ENCODE assay signal across 17 mouse cellular contexts in genomic region chr9:49612387-49612786, GRCm38 (mm10).
DNase-seq lines count a peak whose midpoint lies in the region; ATAC-seq and TF ChIP-seq lines count a peak whose summit lies in the region.
"Had no signal": no experiment of that assay in that cellular context is flagged by ENCODE, and none has a peak within 500 bp of the region (broad histone marks: within the 10 kb centered on the region; RNA-seq: fewer than 3 reads in every experiment).

No protein-coding gene starts in this region.

- H3K4me3 ChIP-seq in midbrain, embryonic 11.5 days (ENCODE audit: low read depth, low read length) = no peak overlapping the region
- no peak overlapping the region for H3K4me3 ChIP-seq in midbrain, embryonic 13.5 days (replicated peaks)
- H3K4me3 ChIP-seq in cortical plate, adult 2 months (ENCODE audit: insufficient read depth, low read length) = no peak overlapping the region
- H3K4me3 ChIP-seq: embryonic facial prominence, embryonic 10.5 days; embryonic facial prominence, embryonic 12.5 days; forebrain, embryonic 13.5 days; forebrain, embryonic 15.5 days had no signal

- H3K9me3 ChIP-seq in midbrain, embryonic 11.5 days (ENCODE audit: control insufficient read depth, low read length) = no peaks in the 10 kb centered on the region
- no peaks in the 10 kb centered on the region for H3K9me3 ChIP-seq in midbrain, embryonic 13.5 days
- H3K9me3 ChIP-seq: embryonic facial prominence, embryonic 10.5 days; embryonic facial prominence, embryonic 12.5 days; forebrain, embryonic 13.5 days; forebrain, embryonic 15.5 days had no signal

- ATAC-seq in midbrain, embryonic 11.5 days (ENCODE audit: low FRiP score) = no peak
- no peak for ATAC-seq in midbrain, embryonic 13.5 days
- ATAC-seq in cerebellum, adult (ENCODE audit: insufficient number of reproducible peaks, low FRiP score, low TSS enrichment) = no peak; the same call in 1 of the 2 replicates
- ATAC-seq: forebrain, embryonic 13.5 days; forebrain, embryonic 15.5 days; forebrain, postnatal 0 days had no signal

- TF ChIP-seq CTCF in cortical plate, adult 2 months (IDR thresholded peaks at IDR 0.05; ENCODE audit: extremely low read depth, insufficient read depth, low read length) = no peak

- H3K4me2 ChIP-seq in midbrain, embryonic 11.5 days = no peak overlapping the region
- H3K4me2 ChIP-seq in midbrain, embryonic 13.5 days (replicated peaks) = no peak overlapping the region
- H3K4me2 ChIP-seq: embryonic facial prominence, embryonic 12.5 days; forebrain, embryonic 13.5 days; forebrain, embryonic 15.5 days had no signal

- H3K9ac ChIP-seq in midbrain, embryonic 11.5 days (ENCODE audit: low read length) = no peak overlapping the region
- H3K9ac ChIP-seq in midbrain, embryonic 13.5 days (replicated peaks) = no peak overlapping the region
- H3K9ac ChIP-seq: embryonic facial prominence, embryonic 12.5 days; forebrain, embryonic 13.5 days; forebrain, embryonic 15.5 days; forebrain, postnatal 0 days had no signal

- H3K27ac ChIP-seq in midbrain, embryonic 11.5 days (ENCODE audit: low read depth, low read length) = no peak overlapping the region
- no peak overlapping the region for H3K27ac ChIP-seq in midbrain, embryonic 13.5 days
- H3K27ac ChIP-seq in cortical plate, adult 2 months (ENCODE audit: insufficient read depth, low read length) = peak overlapping the region; percentile 43
- H3K27ac ChIP-seq: embryonic facial prominence, embryonic 10.5 days; embryonic facial prominence, embryonic 12.5 days; forebrain, embryonic 13.5 days; forebrain, embryonic 15.5 days had no signal

- no peak for TF ChIP-seq POLR2A in cortical plate, adult 2 months (IDR thresholded peaks at IDR 0.05; ENCODE audit: extremely low read depth, insufficient read depth, low read length)

- no peaks in the 10 kb centered on the region for H3K27me3 ChIP-seq in midbrain, embryonic 11.5 days (ENCODE audit: control insufficient read depth, insufficient read depth, low read length)
- H3K27me3 ChIP-seq in midbrain, embryonic 13.5 days = no peaks in the 10 kb centered on the region
- H3K27me3 ChIP-seq: embryonic facial prominence, embryonic 12.5 days; forebrain, embryonic 13.5 days; forebrain, embryonic 15.5 days had no signal

- intact Hi-C loops in heart, postnatal 14 days (cut with DNase I) = no loop called here

- no peaks in the 10 kb centered on the region for H3K36me3 ChIP-seq in midbrain, embryonic 11.5 days (ENCODE audit: control insufficient read depth, insufficient read depth, low read length)
- H3K36me3 ChIP-seq in midbrain, embryonic 13.5 days = no peaks in the 10 kb centered on the region
- H3K36me3 ChIP-seq: embryonic facial prominence, embryonic 10.5 days; embryonic facial prominence, embryonic 12.5 days; forebrain, embryonic 15.5 days had no signal

- DNase-seq in heart, adult 11 months = peak; percentile 2
- DNase-seq in heart, postnatal 14 days = no peak
- DNase-seq in midbrain, embryonic 11.5 days (ENCODE audit: low spot score, missing footprints) = peak; percentile 54
- DNase-seq: adrenal gland, adult 2 months; adrenal gland, postnatal 10 days; adrenal gland, postnatal 25 days; cerebellum, adult 11 months; cerebellum, adult 8-10 months; cerebellum, postnatal 10 days; forebrain, postnatal 0 days had no signal

- peaks cover 6% of the 10 kb centered on the region for H3K4me1 ChIP-seq in midbrain, embryonic 11.5 days (ENCODE audit: control insufficient read depth, insufficient read depth, low read length)
- H3K4me1 ChIP-seq in midbrain, embryonic 13.5 days (replicated peaks) = peaks cover 38% of the 10 kb centered on the region
- peaks cover 4% of the 10 kb centered on the region; the same call in 1 of the 2 replicates for H3K4me1 ChIP-seq in cortical plate, adult 2 months (ENCODE audit: control insufficient read depth, insufficient read depth, low read length)
- H3K4me1 ChIP-seq: embryonic facial prominence, embryonic 10.5 days; embryonic facial prominence, embryonic 12.5 days had no signal

Comparison
In these comparisons a context has a peak if more than half of its experiments do, and no peak if none do; other contexts are left out.
1. DNase-seq: peak in heart, adult 11 months (single experiment) and midbrain, embryonic 11.5 days (single experiment); none in heart, postnatal 14 days (0 of 2).